Mouse (Mus musculus): ENCODE data around the gene Tsg101. TPM values are rescaled to one million over a fixed set of nuclear protein-coding genes. Genes with fewer than 3 reads are reported as not detected.
"Not testable (repeated sequence)": the region's sequence is repeated elsewhere in the genome, so short reads cannot be mapped to it uniquely, and the experiment has no call there.

The Tsg101 gene
- polyA plus RNA-seq, 1 experiment from 2014 or later = 169 TPM

GRCm38 (mm10) chr7:46922075-46922474 is 2.3 kb upstream of the Tsg101 start:
- Histone ChIP-seq H3K9ac (no peak overlapping the region), H3K36me3 (peaks cover 7% of the 10 kb centered on the region; the same call in 1 of the 2 replicates), H3K9me3 (no peaks in the 10 kb centered on the region), H3K27ac (no peak overlapping the region), H3K4me1 (peaks cover 16% of the 10 kb centered on the region), H3K4me2 (no peak overlapping the region), H3K27me3 (no peaks in the 10 kb centered on the region), H3K4me3 (no peak overlapping the region)
- WGBS = 73% methylated on average over 4 of the region's 4 CpGs
- ATAC-seq (ENCODE audit: insufficient number of reproducible peaks, low FRiP score, low TSS enrichment, low read depth) = no peak

GRCm38 (mm10) chr7:46918678-46919371 is 944 bp downstream of the Tsg101 start:
- H3K4me3 ChIP-seq = peak overlapping the region; percentile 79
- H3K9me3 ChIP-seq = no peaks in the 10 kb centered on the region
- peak overlapping the region; percentile 92 for H3K9ac ChIP-seq
- H3K36me3 ChIP-seq = peaks cover 8% of the 10 kb centered on the region; the same call in 1 of the 2 replicates
- ATAC-seq (ENCODE audit: insufficient number of reproducible peaks, low FRiP score, low TSS enrichment, low read depth) = no peak
- peaks cover 21% of the 10 kb centered on the region for H3K4me1 ChIP-seq
- H3K27ac ChIP-seq = peak overlapping the region; percentile 98
- no peaks in the 10 kb centered on the region for H3K27me3 ChIP-seq
- peak overlapping the region; percentile 60 for H3K4me2 ChIP-seq
- 19% methylated on average over 13 of the region's 13 CpGs for WGBS

- ATAC-seq (ENCODE audit: insufficient number of reproducible peaks, low FRiP score, low TSS enrichment, low read depth) = no peak
- Histone ChIP-seq H3K9ac (no peak overlapping the region), H3K36me3 (peaks cover 27% of the 10 kb centered on the region), H3K27ac (no peak overlapping the region), H3K27me3 (no peaks in the 10 kb centered on the region), H3K4me1 (peaks cover 21% of the 10 kb centered on the region), H3K4me3 (no peak overlapping the region), H3K9me3 (no peaks in the 10 kb centered on the region), H3K4me2 (no peak overlapping the region)
- WGBS = 89% methylated on average over 3 of the region's 3 CpGs
These were observed 3.4 kb downstream of the Tsg101 start for GRCm38 (mm10) chr7:46916376-46916775.

GRCm38 (mm10) chr7:46911250-46911649 is 8.5 kb downstream of the Tsg101 start:
- Histone ChIP-seq H3K4me3 (no peak overlapping the region), H3K27me3 (no peaks in the 10 kb centered on the region), H3K36me3 (peaks cover 68% of the 10 kb centered on the region), H3K4me1 (no peaks in the 10 kb centered on the region), H3K9ac (no peak overlapping the region), H3K4me2 (no peak overlapping the region), H3K27ac (no peak overlapping the region), H3K9me3 (no peaks in the 10 kb centered on the region)
- 93% methylated on average over 3 of the region's 3 CpGs for WGBS
- no peak for ATAC-seq (ENCODE audit: insufficient number of reproducible peaks, low FRiP score, low TSS enrichment, low read depth)

- no peak overlapping the region for H3K4me3 ChIP-seq
- H3K9ac ChIP-seq = no peak overlapping the region
- H3K36me3 ChIP-seq = peaks cover 69% of the 10 kb centered on the region
- no peak overlapping the region for H3K27ac ChIP-seq
- 90% methylated on average over 3 of the region's 3 CpGs for WGBS
- H3K9me3 ChIP-seq = no peaks in the 10 kb centered on the region
- no peak for ATAC-seq (ENCODE audit: insufficient number of reproducible peaks, low FRiP score, low TSS enrichment, low read depth)
- no peak overlapping the region for H3K4me2 ChIP-seq
- H3K27me3 ChIP-seq = no peaks in the 10 kb centered on the region
- no peaks in the 10 kb centered on the region for H3K4me1 ChIP-seq
These were observed 20.4 kb downstream of the Tsg101 start for GRCm38 (mm10) chr7:46899343-46899742.

GRCm38 (mm10) chr7:46895511-46895910 is 24.3 kb downstream of the Tsg101 start:
- no peaks in the 10 kb centered on the region for H3K4me1 ChIP-seq
- no peak overlapping the region for H3K4me3 ChIP-seq
- H3K27ac ChIP-seq = no peak overlapping the region
- ATAC-seq (ENCODE audit: insufficient number of reproducible peaks, low FRiP score, low TSS enrichment, low read depth) = no peak
- no peak overlapping the region for H3K9ac ChIP-seq
- peaks cover 76% of the 10 kb centered on the region for H3K36me3 ChIP-seq
- no peak overlapping the region for H3K4me2 ChIP-seq
- no peaks in the 10 kb centered on the region for H3K9me3 ChIP-seq
- H3K27me3 ChIP-seq = no peaks in the 10 kb centered on the region
- WGBS = 87% methylated on average over 3 of the region's 3 CpGs

- H3K36me3 ChIP-seq = peaks cover 44% of the 10 kb centered on the region
These were observed 36.5 kb downstream of the Tsg101 start for GRCm38 (mm10) chr7:46883304-46883703.

GRCm38 (mm10) chr7:46881941-46882340 is 37.8 kb downstream of the Tsg101 start:
- ATAC-seq (ENCODE audit: insufficient number of reproducible peaks, low FRiP score, low TSS enrichment, low read depth); H3K27ac ChIP-seq; H3K9me3 ChIP-seq; H3K4me3 ChIP-seq; H3K27me3 ChIP-seq; H3K9ac ChIP-seq; H3K4me2 ChIP-seq; H3K4me1 ChIP-seq: not testable (repeated sequence)
- H3K36me3 ChIP-seq = peaks cover 30% of the 10 kb centered on the region
- WGBS = 86% methylated on average over 8 of the region's 8 CpGs

More at GRCm38 (mm10) chr7:46883304-46883703, 36.5 kb downstream of the Tsg101 start:
- no peak overlapping the region for H3K4me2 ChIP-seq
- H3K4me3 ChIP-seq = no peak overlapping the region
- whole genome bisulfite sequencing = 82% methylated on average over 3 of the region's 3 CpGs
- no peak overlapping the region for H3K9ac ChIP-seq
- H3K27me3 ChIP-seq = no peaks in the 10 kb centered on the region
- H3K27ac ChIP-seq = no peak overlapping the region
- ATAC-seq (ENCODE audit: insufficient number of reproducible peaks, low FRiP score, low TSS enrichment, low read depth) = no peak
- no peaks in the 10 kb centered on the region for H3K9me3 ChIP-seq
- no peaks in the 10 kb centered on the region for H3K4me1 ChIP-seq

- H3K4me3 ChIP-seq = no peak overlapping the region
- H3K4me2 ChIP-seq = no peak overlapping the region
- no peak overlapping the region for H3K9ac ChIP-seq
- no peaks in the 10 kb centered on the region for H3K27me3 ChIP-seq
- H3K36me3 ChIP-seq = peaks cover 20% of the 10 kb centered on the region
- no peak overlapping the region for H3K27ac ChIP-seq
- no peaks in the 10 kb centered on the region for H3K4me1 ChIP-seq
- ATAC-seq (ENCODE audit: insufficient number of reproducible peaks, low FRiP score, low TSS enrichment, low read depth) = no peak
- 96% methylated on average over 2 of the region's 2 CpGs for WGBS
- H3K9me3 ChIP-seq = no peaks in the 10 kb centered on the region
These were observed 38.8 kb downstream of the Tsg101 start for GRCm38 (mm10) chr7:46880992-46881391.

GRCm38 (mm10) chr7:46879851-46880250 is 39.9 kb downstream of the Tsg101 start:
- 92% methylated on average over 5 of the region's 5 CpGs for WGBS

GRCm38 (mm10) chr7:46877255-46877654 is 42.5 kb downstream of the Tsg101 start:
- Histone ChIP-seq H3K27me3 (no peaks in the 10 kb centered on the region), H3K4me2 (no peak overlapping the region), H3K9ac (no peak overlapping the region), H3K36me3 (no peaks in the 10 kb centered on the region), H3K4me3 (no peak overlapping the region), H3K9me3 (no peaks in the 10 kb centered on the region), H3K4me1 (no peaks in the 10 kb centered on the region), H3K27ac (no peak overlapping the region)
- no peak for ATAC-seq (ENCODE audit: insufficient number of reproducible peaks, low FRiP score, low TSS enrichment, low read depth)
- WGBS = 86% methylated on average over 6 of the region's 6 CpGs

More at GRCm38 (mm10) chr7:46879851-46880250, 39.9 kb downstream of the Tsg101 start:
- Histone ChIP-seq H3K36me3 (peaks cover 10% of the 10 kb centered on the region), H3K27me3 (no peaks in the 10 kb centered on the region), H3K27ac (no peak overlapping the region), H3K9me3 (no peaks in the 10 kb centered on the region), H3K4me3 (no peak overlapping the region), H3K4me1 (no peaks in the 10 kb centered on the region), H3K9ac (no peak overlapping the region), H3K4me2 (no peak overlapping the region)
- ATAC-seq (ENCODE audit: insufficient number of reproducible peaks, low FRiP score, low TSS enrichment, low read depth) = no peak

- no peak for ATAC-seq (ENCODE audit: insufficient number of reproducible peaks, low FRiP score, low TSS enrichment, low read depth)
- Histone ChIP-seq H3K9ac (no peak overlapping the region), H3K27me3 (no peaks in the 10 kb centered on the region), H3K4me3 (no peak overlapping the region), H3K4me2 (no peak overlapping the region), H3K9me3 (no peaks in the 10 kb centered on the region), H3K36me3 (no peaks in the 10 kb centered on the region), H3K27ac (no peak overlapping the region), H3K4me1 (no peaks in the 10 kb centered on the region)
- 55% methylated on average over 4 of the region's 4 CpGs for WGBS
These were observed 42.9 kb downstream of the Tsg101 start for GRCm38 (mm10) chr7:46876841-46877240.

All from limb, embryonic 15.5 days (tissue).